Mouse (Mus musculus): ENCODE results near the gene Chka. TPM values are rescaled to one million over a fixed set of nuclear protein-coding genes. Genes with fewer than 3 reads are reported as not detected.

The Chka gene
- polyA plus RNA-seq, 1 experiment from 2014 or later: 48.5 TPM

GRCm38 (mm10) chr19:3849251-3849650, 2.3 kb upstream of the Chka start:
- peaks cover 3% of the 10 kb centered on the region; the same call in 1 of the 2 replicates for H3K36me3 ChIP-seq
- WGBS: 87% methylated on average over 2 of the region's 2 CpGs
- DNase-seq (ENCODE audit: low spot score): no peak
- H3K9me3 ChIP-seq (replicated peaks): no peaks in the 10 kb centered on the region
- peaks cover 23% of the 10 kb centered on the region for H3K4me1 ChIP-seq
- H3K27ac ChIP-seq: no peak overlapping the region
- no peaks in the 10 kb centered on the region for H3K27me3 ChIP-seq (ENCODE audit: low read depth, poor library complexity, severe bottlenecking)
- no peak overlapping the region for H3K4me3 ChIP-seq

- no peak overlapping the region for H3K4me3 ChIP-seq
- H3K9me3 ChIP-seq (replicated peaks): no peaks in the 10 kb centered on the region
- peaks cover 8% of the 10 kb centered on the region for H3K36me3 ChIP-seq
- no peaks in the 10 kb centered on the region for H3K27me3 ChIP-seq (ENCODE audit: low read depth, poor library complexity, severe bottlenecking)
- WGBS: 61% methylated on average over 5 of the region's 5 CpGs
- peaks cover 27% of the 10 kb centered on the region for H3K4me1 ChIP-seq
- H3K27ac ChIP-seq: no peak overlapping the region
- DNase-seq (ENCODE audit: low spot score): no peak
Observed at GRCm38 (mm10) chr19:3850076-3850475, 1.5 kb upstream of the Chka start.

GRCm38 (mm10) chr19:3850847-3851469, 615 bp upstream of the Chka start:
- Histone ChIP-seq H3K4me3 (peak overlapping the region; percentile 83), H3K9me3 (replicated peaks) (no peaks in the 10 kb centered on the region), H3K4me1 (peaks cover 36% of the 10 kb centered on the region), H3K27ac (peak overlapping the region; percentile 97), H3K36me3 (peaks cover 8% of the 10 kb centered on the region), H3K27me3 (ENCODE audit: low read depth, poor library complexity, severe bottlenecking) (no peaks in the 10 kb centered on the region)
- WGBS: 7% methylated on average over 19 of the region's 19 CpGs
- no peak for DNase-seq (ENCODE audit: low spot score)

GRCm38 (mm10) chr19:3851979-3852681, 557 bp downstream of the Chka start:
- Histone ChIP-seq H3K36me3 (peaks cover 8% of the 10 kb centered on the region), H3K27me3 (ENCODE audit: low read depth, poor library complexity, severe bottlenecking) (no peaks in the 10 kb centered on the region), H3K9me3 (replicated peaks) (no peaks in the 10 kb centered on the region), H3K27ac (peak overlapping the region; percentile 97), H3K4me1 (peaks cover 37% of the 10 kb centered on the region), H3K4me3 (peak overlapping the region; percentile 83)
- DNase-seq (ENCODE audit: low spot score): peak; percentile 80
- under 1% methylated on average over 74 of the region's 74 CpGs for WGBS

GRCm38 (mm10) chr19:3853121-3853520, 1.5 kb downstream of the Chka start:
- Histone ChIP-seq H3K36me3 (peaks cover 8% of the 10 kb centered on the region), H3K27me3 (ENCODE audit: low read depth, poor library complexity, severe bottlenecking) (no peaks in the 10 kb centered on the region), H3K9me3 (replicated peaks) (no peaks in the 10 kb centered on the region), H3K4me3 (peak overlapping the region; percentile 83), H3K27ac (no peak overlapping the region), H3K4me1 (peaks cover 37% of the 10 kb centered on the region)
- 92% methylated on average over 10 of the region's 10 CpGs for WGBS
- DNase-seq (ENCODE audit: low spot score): no peak

GRCm38 (mm10) chr19:3853891-3854290, 2.3 kb downstream of the Chka start:
- no peaks in the 10 kb centered on the region for H3K9me3 ChIP-seq (replicated peaks)
- H3K27me3 ChIP-seq (ENCODE audit: low read depth, poor library complexity, severe bottlenecking): no peaks in the 10 kb centered on the region
- H3K27ac ChIP-seq: no peak overlapping the region
- 90% methylated on average over 1 of the region's 1 CpGs for WGBS
- peaks cover 32% of the 10 kb centered on the region for H3K4me1 ChIP-seq
- H3K4me3 ChIP-seq: no peak overlapping the region; the same call in 1 of the 2 replicates
- no peak for DNase-seq (ENCODE audit: low spot score)
- H3K36me3 ChIP-seq: peaks cover 8% of the 10 kb centered on the region

- Histone ChIP-seq H3K4me3 (no peak overlapping the region), H3K4me1 (peaks cover 32% of the 10 kb centered on the region), H3K27me3 (ENCODE audit: low read depth, poor library complexity, severe bottlenecking) (no peaks in the 10 kb centered on the region), H3K9me3 (replicated peaks) (no peaks in the 10 kb centered on the region), H3K27ac (no peak overlapping the region), H3K36me3 (peaks cover 8% of the 10 kb centered on the region)
- WGBS: 69% methylated on average over 6 of the region's 6 CpGs
- no peak for DNase-seq (ENCODE audit: low spot score)
Observed at GRCm38 (mm10) chr19:3855091-3855490, 3.5 kb downstream of the Chka start.

GRCm38 (mm10) chr19:3855601-3856000, 4.0 kb downstream of the Chka start:
- no peaks in the 10 kb centered on the region for H3K27me3 ChIP-seq (ENCODE audit: low read depth, poor library complexity, severe bottlenecking)
- H3K9me3 ChIP-seq (replicated peaks): no peaks in the 10 kb centered on the region
- H3K4me3 ChIP-seq: no peak overlapping the region
- DNase-seq (ENCODE audit: low spot score): no peak
- H3K4me1 ChIP-seq: peaks cover 30% of the 10 kb centered on the region
- no peak overlapping the region for H3K27ac ChIP-seq
- peaks cover 8% of the 10 kb centered on the region for H3K36me3 ChIP-seq
- WGBS: 27% methylated on average over 4 of the region's 4 CpGs

GRCm38 (mm10) chr19:3857220-3857619, 5.6 kb downstream of the Chka start:
- Histone ChIP-seq H3K4me3 (no peak overlapping the region), H3K27me3 (ENCODE audit: low read depth, poor library complexity, severe bottlenecking) (no peaks in the 10 kb centered on the region), H3K27ac (no peak overlapping the region), H3K36me3 (peaks cover 12% of the 10 kb centered on the region), H3K4me1 (peaks cover 22% of the 10 kb centered on the region), H3K9me3 (replicated peaks) (no peaks in the 10 kb centered on the region)
- WGBS: 88% methylated on average over 3 of the region's 3 CpGs
- DNase-seq (ENCODE audit: low spot score): no peak

- WGBS: 85% methylated on average over 2 of the region's 2 CpGs
- H3K27me3 ChIP-seq (ENCODE audit: low read depth, poor library complexity, severe bottlenecking): no peaks in the 10 kb centered on the region
- peaks cover 38% of the 10 kb centered on the region for H3K36me3 ChIP-seq
- H3K9me3 ChIP-seq (replicated peaks): no peaks in the 10 kb centered on the region
- H3K27ac ChIP-seq: no peak overlapping the region
- DNase-seq (ENCODE audit: low spot score): no peak
- H3K4me3 ChIP-seq: no peak overlapping the region
- no peaks in the 10 kb centered on the region for H3K4me1 ChIP-seq
Observed at GRCm38 (mm10) chr19:3862713-3863112, 11.1 kb downstream of the Chka start.

- H3K36me3 ChIP-seq: peaks cover 38% of the 10 kb centered on the region
- DNase-seq (ENCODE audit: low spot score): no peak
- H3K27me3 ChIP-seq (ENCODE audit: low read depth, poor library complexity, severe bottlenecking): no peaks in the 10 kb centered on the region
- H3K27ac ChIP-seq: no peak overlapping the region
- WGBS: 87% methylated on average over 2 of the region's 2 CpGs
- H3K9me3 ChIP-seq (replicated peaks): no peaks in the 10 kb centered on the region
- no peak overlapping the region for H3K4me3 ChIP-seq
- H3K4me1 ChIP-seq: no peaks in the 10 kb centered on the region
Observed at GRCm38 (mm10) chr19:3864960-3865359, 13.4 kb downstream of the Chka start.

GRCm38 (mm10) chr19:3868290-3868689, 16.7 kb downstream of the Chka start:
- H3K4me1 ChIP-seq: no peaks in the 10 kb centered on the region
- WGBS: 100% methylated on average over 1 of the region's 1 CpGs
- no peaks in the 10 kb centered on the region for H3K27me3 ChIP-seq (ENCODE audit: low read depth, poor library complexity, severe bottlenecking)
- no peak for DNase-seq (ENCODE audit: low spot score)
- peaks cover 34% of the 10 kb centered on the region for H3K36me3 ChIP-seq
- no peaks in the 10 kb centered on the region for H3K9me3 ChIP-seq (replicated peaks)
- no peak overlapping the region for H3K27ac ChIP-seq
- H3K4me3 ChIP-seq: no peak overlapping the region

GRCm38 (mm10) chr19:3871468-3871867, 19.9 kb downstream of the Chka start:
- Histone ChIP-seq H3K27ac (no peak overlapping the region), H3K4me3 (no peak overlapping the region), H3K27me3 (ENCODE audit: low read depth, poor library complexity, severe bottlenecking) (no peaks in the 10 kb centered on the region), H3K9me3 (replicated peaks) (no peaks in the 10 kb centered on the region), H3K4me1 (peaks cover 11% of the 10 kb centered on the region; the same call in 1 of the 2 replicates), H3K36me3 (peaks cover 16% of the 10 kb centered on the region)
- no peak for DNase-seq (ENCODE audit: low spot score)
